ENCODE assay signal across 12 mouse cellular contexts in genomic region chr6:98947486-98948152, GRCm38 (mm10).
DNase-seq lines count a peak whose midpoint lies in the region; ATAC-seq lines count a peak whose summit lies in the region.
"Had no signal": no experiment of that assay in that cellular context is flagged by ENCODE, and none has a peak within 500 bp of the region (broad histone marks: within the 10 kb centered on the region; RNA-seq: fewer than 3 reads in every experiment).

No protein-coding gene starts in this region.

- H3K4me1 ChIP-seq in forebrain, embryonic 11.5 days (replicated peaks; ENCODE audit: control insufficient read depth, insufficient read depth, low read length) = peaks cover 16% of the 10 kb centered on the region
- H3K4me1 ChIP-seq in forebrain, embryonic 10.5 days = peaks cover 59% of the 10 kb centered on the region
- H3K4me1 ChIP-seq in lung, embryonic 16.5 days (replicated peaks; ENCODE audit: control insufficient read depth, insufficient read depth, low read length) = peaks cover 51% of the 10 kb centered on the region
- H3K4me1 ChIP-seq in forebrain, embryonic 13.5 days = peaks cover 36% of the 10 kb centered on the region

- no peak overlapping the region for H3K4me2 ChIP-seq in forebrain, embryonic 11.5 days (ENCODE audit: low read depth, low read length, severe bottlenecking)
- no peak overlapping the region for H3K4me2 ChIP-seq in lung, embryonic 16.5 days (ENCODE audit: low read depth, low read length)
- H3K4me2 ChIP-seq in forebrain, embryonic 13.5 days = no peak overlapping the region
- H3K4me2 ChIP-seq: liver, embryonic 11.5 days had no signal

- H3K27me3 ChIP-seq in forebrain, embryonic 11.5 days (ENCODE audit: control insufficient read depth, insufficient read depth, low read length) = peaks cover 9% of the 10 kb centered on the region; the same call in 1 of the 2 replicates
- peaks cover 48% of the 10 kb centered on the region for H3K27me3 ChIP-seq in forebrain, embryonic 10.5 days (ENCODE audit: poor library complexity, severe bottlenecking)
- H3K27me3 ChIP-seq in lung, embryonic 16.5 days (ENCODE audit: control insufficient read depth, insufficient read depth, low read depth, low read length) = no peaks in the 10 kb centered on the region
- peaks cover 31% of the 10 kb centered on the region for H3K27me3 ChIP-seq in forebrain, embryonic 13.5 days

- WGBS in forebrain, embryonic 11.5 days = 28% methylated on average over 11 of the region's 11 CpGs
- WGBS in forebrain, embryonic 10.5 days = 38% methylated on average over 11 of the region's 11 CpGs
- WGBS in lung, embryonic 16.5 days = 69% methylated on average over 11 of the region's 11 CpGs
- 20% methylated on average over 11 of the region's 11 CpGs for WGBS in forebrain, embryonic 13.5 days

- H3K9me3 ChIP-seq in forebrain, embryonic 11.5 days (ENCODE audit: control insufficient read depth, low read length) = no peaks in the 10 kb centered on the region
- no peaks in the 10 kb centered on the region for H3K9me3 ChIP-seq in forebrain, embryonic 10.5 days
- no peaks in the 10 kb centered on the region for H3K9me3 ChIP-seq in lung, embryonic 16.5 days (ENCODE audit: control insufficient read depth, low read length)
- H3K9me3 ChIP-seq in forebrain, embryonic 13.5 days (replicated peaks) = no peaks in the 10 kb centered on the region

- no peaks in the 10 kb centered on the region for H3K36me3 ChIP-seq in forebrain, embryonic 11.5 days (ENCODE audit: control insufficient read depth, insufficient read depth, low read length)
- peaks cover 42% of the 10 kb centered on the region for H3K36me3 ChIP-seq in forebrain, embryonic 10.5 days (replicated peaks)
- peaks cover 7% of the 10 kb centered on the region; the same call in 1 of the 2 replicates for H3K36me3 ChIP-seq in lung, embryonic 16.5 days (ENCODE audit: control insufficient read depth, insufficient read depth, low read length)
- peaks cover 11% of the 10 kb centered on the region; the same call in 1 of the 2 replicates for H3K36me3 ChIP-seq in forebrain, embryonic 13.5 days (ENCODE audit: poor library complexity, severe bottlenecking)

- H3K9ac ChIP-seq in forebrain, embryonic 11.5 days (ENCODE audit: low read length) = no peak overlapping the region
- no peak overlapping the region for H3K9ac ChIP-seq in lung, embryonic 16.5 days (ENCODE audit: low read length)
- H3K9ac ChIP-seq in forebrain, embryonic 13.5 days = no peak overlapping the region

- peak; percentile 79 for ATAC-seq in forebrain, embryonic 11.5 days (replicated peaks; ENCODE audit: low FRiP score)
- no peak for ATAC-seq in lung, embryonic 16.5 days (ENCODE audit: low read depth)
- peak; percentile 77 for ATAC-seq in forebrain, embryonic 13.5 days
- no peak for ATAC-seq in cerebellum, adult (ENCODE audit: insufficient number of reproducible peaks, low FRiP score, low TSS enrichment)

- no peak overlapping the region for H3K27ac ChIP-seq in forebrain, embryonic 11.5 days (ENCODE audit: low read depth, low read length)
- no peak overlapping the region for H3K27ac ChIP-seq in forebrain, embryonic 10.5 days
- H3K27ac ChIP-seq in lung, embryonic 16.5 days (ENCODE audit: low read length) = peak overlapping the region; percentile 12; the same call in 1 of the 2 replicates
- no peak overlapping the region for H3K27ac ChIP-seq in forebrain, embryonic 13.5 days

- DNase-seq in forebrain, embryonic 11.5 days (ENCODE audit: low spot score) = peak; percentile 61
- no peak for DNase-seq in forebrain, embryonic 10.5 days (ENCODE audit: extremely low spot score, low spot score)
- DNase-seq in lung, postnatal 25 days (ENCODE audit: low spot score) = no peak
- peak; percentile 85 for DNase-seq in retina, embryonic 14.5 days (ENCODE audit: low spot score)
- no peak for DNase-seq in cerebellum, adult 11-12 months
- DNase-seq: cerebellum, adult 8-10 months; kidney, postnatal 10 days; thymus, adult 2 months had no signal

- H3K4me3 ChIP-seq in forebrain, embryonic 11.5 days (ENCODE audit: low read depth, low read length) = no peak overlapping the region
- H3K4me3 ChIP-seq in forebrain, embryonic 10.5 days = no peak overlapping the region
- H3K4me3 ChIP-seq in lung, embryonic 16.5 days (ENCODE audit: low read length) = no peak overlapping the region
- no peak overlapping the region for H3K4me3 ChIP-seq in forebrain, embryonic 13.5 days

Comparison
In these comparisons a context has a peak if more than half of its experiments do, and no peak if none do; other contexts are left out.
1. DNase-seq: peak in forebrain, embryonic 11.5 days (single experiment) and retina, embryonic 14.5 days (single experiment); none in forebrain, embryonic 10.5 days (single experiment), lung, postnatal 25 days (single experiment) and cerebellum, adult 11-12 months (single experiment).
2. ATAC-seq: peak in forebrain, embryonic 11.5 days (single experiment) and forebrain, embryonic 13.5 days (single experiment); none in lung, embryonic 16.5 days (single experiment) and cerebellum, adult (single experiment).